Mouse (Mus musculus): ENCODE data around the gene Fbn1.

Fbn1 gene

GRCm38 (mm10) chr2:125507893-125508292, at the start of gene Fbn1:
Gene Fbn1, minus strand, starts transcription at chr2:125507993.
- no peak for DNase-seq (ENCODE audit: low read depth, low spot score)
- Histone ChIP-seq H3K36me3 (ENCODE audit: control insufficient read depth, insufficient read depth, low read length, poor library complexity, severe bottlenecking) (no peaks in the 10 kb centered on the region), H3K27me3 (ENCODE audit: control insufficient read depth, insufficient read depth, low read length, poor library complexity, severe bottlenecking) (no peaks in the 10 kb centered on the region)

DNA sequence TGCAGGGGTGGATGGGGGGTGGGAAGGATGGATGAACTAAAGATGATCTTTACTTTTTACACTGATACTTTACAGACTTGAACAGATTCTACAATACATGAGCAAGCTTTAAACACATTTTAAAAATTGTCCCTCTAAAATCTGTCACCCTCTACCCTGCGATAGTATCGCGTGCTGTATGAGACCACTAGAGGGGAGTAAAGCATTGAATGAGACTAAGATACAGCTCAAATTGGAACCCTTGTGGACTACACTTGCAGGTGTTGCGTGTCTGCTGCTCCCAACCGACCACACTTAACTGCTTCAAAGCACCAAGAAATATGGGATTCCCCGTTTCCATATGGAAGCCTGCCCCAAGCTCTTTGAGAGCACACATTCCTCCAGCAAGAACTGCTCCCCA, 48.0 kb upstream of the Fbn1 start:
- H3K27me3 ChIP-seq (ENCODE audit: control insufficient read depth, insufficient read depth, low read length, poor library complexity, severe bottlenecking) = no peaks in the 10 kb centered on the region
- no peak for DNase-seq (ENCODE audit: low read depth, low spot score)

DNA sequence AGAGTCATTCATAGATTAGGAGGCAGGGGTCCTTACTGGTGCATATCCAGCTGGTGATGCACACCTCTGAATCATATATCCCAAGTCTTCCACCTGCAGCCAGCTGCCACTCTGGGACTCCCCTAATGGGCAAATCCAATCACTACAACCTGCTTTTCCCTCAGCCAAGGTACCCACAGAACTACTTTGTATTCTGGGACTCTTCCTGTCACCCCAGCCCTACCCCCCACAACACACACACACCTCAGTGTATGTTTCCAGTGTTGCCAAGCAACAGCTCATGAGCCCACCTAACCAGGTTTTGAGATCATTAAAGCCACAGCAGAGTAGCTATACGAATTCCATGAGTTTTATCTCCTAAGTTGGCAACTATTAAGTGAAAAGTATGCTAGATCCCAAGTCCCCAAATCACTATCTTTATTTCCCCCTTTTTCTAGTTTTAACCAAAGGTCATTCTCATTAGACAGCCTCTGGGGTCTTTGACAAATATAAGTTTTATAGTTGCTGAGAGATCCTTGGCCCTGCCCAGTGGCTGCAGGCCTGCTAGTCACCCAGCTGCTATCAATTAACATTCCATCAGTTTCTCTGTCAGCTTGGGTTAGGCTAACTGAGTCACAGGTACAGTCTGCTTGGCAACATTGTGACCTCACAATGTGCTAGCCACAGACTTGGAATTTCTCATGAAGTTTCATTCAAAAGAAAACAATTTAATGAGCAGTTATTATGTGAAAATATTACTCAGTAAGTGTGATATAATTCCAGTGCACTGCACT, 41.2 kb upstream of the Fbn1 start:
- no peak for DNase-seq (ENCODE audit: low read depth, low spot score)
- Histone ChIP-seq H3K36me3 (ENCODE audit: control insufficient read depth, insufficient read depth, low read length, poor library complexity, severe bottlenecking) (no peaks in the 10 kb centered on the region), H3K27me3 (ENCODE audit: control insufficient read depth, insufficient read depth, low read length, poor library complexity, severe bottlenecking) (no peaks in the 10 kb centered on the region)

More for the DNA sequence above, 48.0 kb upstream of the Fbn1 start:
- H3K36me3 ChIP-seq (ENCODE audit: control insufficient read depth, insufficient read depth, low read length, poor library complexity, severe bottlenecking) = no peaks in the 10 kb centered on the region

DNA sequence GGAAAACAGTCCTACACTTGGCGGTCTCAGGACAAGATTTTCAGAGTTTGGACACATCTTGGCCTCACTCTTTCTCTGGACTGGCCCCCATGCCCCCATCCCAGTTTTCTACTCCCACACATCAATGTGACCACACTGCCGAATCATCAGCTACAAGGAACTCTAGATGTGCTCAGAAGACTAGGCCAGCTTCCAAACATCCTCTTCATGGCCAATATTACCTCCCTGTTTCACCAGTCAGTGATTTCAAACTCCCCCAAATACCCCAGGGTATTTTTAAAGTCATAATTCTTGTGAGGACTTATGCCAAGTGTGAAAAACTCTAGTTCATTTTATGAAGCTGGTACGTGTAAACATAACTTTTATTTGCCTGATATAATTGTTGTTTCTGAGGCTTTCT, 37.2 kb upstream of the Fbn1 start:
- no peak for DNase-seq (ENCODE audit: low read depth, low spot score)
- Histone ChIP-seq H3K36me3 (ENCODE audit: control insufficient read depth, insufficient read depth, low read length, poor library complexity, severe bottlenecking) (no peaks in the 10 kb centered on the region), H3K27me3 (ENCODE audit: control insufficient read depth, insufficient read depth, low read length, poor library complexity, severe bottlenecking) (no peaks in the 10 kb centered on the region)

GRCm38 (mm10) chr2:125543646-125544045, 35.9 kb upstream of the Fbn1 start:
- DNase-seq (ENCODE audit: low read depth, low spot score) = no peak
- no peaks in the 10 kb centered on the region for H3K36me3 ChIP-seq (ENCODE audit: control insufficient read depth, insufficient read depth, low read length, poor library complexity, severe bottlenecking)
- no peaks in the 10 kb centered on the region for H3K27me3 ChIP-seq (ENCODE audit: control insufficient read depth, insufficient read depth, low read length, poor library complexity, severe bottlenecking)

DNA sequence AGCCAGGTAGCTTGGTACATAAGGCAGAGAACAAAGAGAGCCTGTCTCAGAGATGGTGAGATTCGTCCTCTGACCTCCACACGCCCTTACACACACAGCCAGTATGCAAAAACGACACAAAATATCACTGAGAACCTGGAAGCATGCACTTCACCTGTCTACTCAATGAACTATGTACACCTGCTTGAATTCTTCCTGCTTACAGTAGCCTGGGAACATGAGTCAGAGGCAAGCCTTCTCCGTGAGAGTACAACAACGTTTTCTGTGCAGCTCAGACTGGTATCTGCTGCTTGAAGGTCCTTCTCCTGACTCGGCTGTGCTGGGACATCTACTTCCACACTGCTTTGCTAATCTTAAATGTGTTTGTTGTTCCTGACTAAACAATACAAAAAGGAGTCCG, 33.7 kb upstream of the Fbn1 start:
- DNase-seq (ENCODE audit: low read depth, low spot score) = no peak
- H3K36me3 ChIP-seq (ENCODE audit: control insufficient read depth, insufficient read depth, low read length, poor library complexity, severe bottlenecking) = no peaks in the 10 kb centered on the region
- no peaks in the 10 kb centered on the region for H3K27me3 ChIP-seq (ENCODE audit: control insufficient read depth, insufficient read depth, low read length, poor library complexity, severe bottlenecking)

- H3K36me3 ChIP-seq (ENCODE audit: control insufficient read depth, insufficient read depth, low read length, poor library complexity, severe bottlenecking) = no peaks in the 10 kb centered on the region
- no peaks in the 10 kb centered on the region for H3K27me3 ChIP-seq (ENCODE audit: control insufficient read depth, insufficient read depth, low read length, poor library complexity, severe bottlenecking)
- DNase-seq (ENCODE audit: low read depth, low spot score) = no peak
Observed at GRCm38 (mm10) chr2:125540579-125540978, 32.8 kb upstream of the Fbn1 start.

DNA sequence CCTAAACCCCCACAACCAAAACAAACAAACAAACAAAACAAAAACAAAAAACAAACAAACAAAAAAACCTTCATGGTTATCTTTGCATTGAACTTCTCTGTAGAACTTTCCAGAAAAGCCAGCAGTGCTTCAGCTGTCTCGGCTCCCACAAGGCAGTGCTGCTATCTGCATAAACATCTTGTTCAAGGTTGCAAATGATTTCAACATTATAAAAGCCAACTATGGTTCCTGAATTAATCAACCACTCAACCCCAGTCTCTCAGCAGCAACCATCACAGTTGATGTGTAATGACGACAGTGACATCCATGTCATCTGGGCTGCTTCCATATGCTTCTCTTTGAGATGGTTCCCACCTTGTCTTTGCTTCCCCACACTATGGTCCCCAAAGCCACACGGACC, 31.8 kb upstream of the Fbn1 start:
- DNase-seq (ENCODE audit: low read depth, low spot score) = no peak
- no peaks in the 10 kb centered on the region for H3K27me3 ChIP-seq (ENCODE audit: control insufficient read depth, insufficient read depth, low read length, poor library complexity, severe bottlenecking)

DNA sequence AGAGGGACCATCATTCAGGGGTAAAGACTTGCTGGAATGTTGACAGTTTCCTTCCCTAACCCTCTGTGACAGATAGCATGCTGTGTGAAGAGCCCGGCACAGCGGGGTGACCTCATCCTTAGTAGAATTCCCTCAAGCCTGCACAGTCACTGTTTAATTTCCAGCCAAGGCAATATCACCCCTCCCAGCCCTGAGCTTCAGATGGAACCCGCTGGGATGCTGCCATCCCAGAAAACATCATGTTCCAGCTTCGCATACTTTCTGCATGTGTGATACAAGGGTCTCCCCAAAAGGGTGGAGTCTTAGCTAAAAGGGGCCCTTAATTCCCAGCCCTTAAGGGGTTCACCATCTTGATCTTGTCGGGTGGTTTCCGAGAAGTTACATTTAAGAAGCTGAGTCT, 22.9 kb upstream of the Fbn1 start:
- Histone ChIP-seq H3K36me3 (ENCODE audit: control insufficient read depth, insufficient read depth, low read length, poor library complexity, severe bottlenecking) (no peaks in the 10 kb centered on the region), H3K27me3 (ENCODE audit: control insufficient read depth, insufficient read depth, low read length, poor library complexity, severe bottlenecking) (no peaks in the 10 kb centered on the region)
- DNase-seq (ENCODE audit: low read depth, low spot score) = no peak

More for the DNA sequence above, 31.8 kb upstream of the Fbn1 start:
- H3K36me3 ChIP-seq (ENCODE audit: control insufficient read depth, insufficient read depth, low read length, poor library complexity, severe bottlenecking) = no peaks in the 10 kb centered on the region

DNA sequence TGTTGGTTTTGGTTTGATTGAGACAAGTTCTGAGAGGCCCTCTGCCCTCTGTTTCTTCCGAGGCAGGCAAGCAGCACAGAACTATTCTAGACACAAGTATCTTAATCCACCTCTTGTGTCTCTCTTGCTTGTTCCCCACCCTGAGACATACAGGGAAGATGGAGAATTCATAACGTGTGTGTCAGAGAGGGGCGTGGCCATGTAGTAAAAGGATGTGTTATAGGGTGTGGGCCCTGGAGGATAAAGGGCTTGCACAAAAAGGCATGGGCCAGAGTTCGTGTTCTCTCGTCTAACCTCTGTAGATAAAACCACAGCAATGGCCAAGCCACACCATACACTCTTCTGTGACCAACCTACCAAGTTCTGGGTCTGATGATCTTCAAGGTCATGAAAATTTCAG, 18.8 kb upstream of the Fbn1 start:
- Histone ChIP-seq H3K36me3 (ENCODE audit: control insufficient read depth, insufficient read depth, low read length, poor library complexity, severe bottlenecking) (no peaks in the 10 kb centered on the region), H3K27me3 (ENCODE audit: control insufficient read depth, insufficient read depth, low read length, poor library complexity, severe bottlenecking) (no peaks in the 10 kb centered on the region)
- no peak for DNase-seq (ENCODE audit: low read depth, low spot score)

DNA sequence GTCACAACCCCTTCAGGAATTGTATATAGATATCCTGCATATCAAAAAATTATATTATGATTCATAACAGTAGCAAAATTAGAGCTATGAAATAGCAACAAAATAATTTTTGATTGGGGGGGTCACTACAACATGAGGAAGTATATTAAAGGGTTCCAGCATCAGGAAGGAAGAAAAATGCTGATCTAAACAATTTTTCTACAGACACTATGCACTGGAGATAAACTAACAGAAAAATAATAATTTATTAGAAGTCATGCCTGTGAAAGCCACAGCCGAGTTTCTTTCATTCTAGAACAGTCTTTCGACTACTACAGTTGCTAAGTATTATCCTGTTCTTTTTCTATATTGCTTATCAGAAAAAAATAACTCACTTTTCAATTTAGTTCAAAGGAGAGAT, 17.7 kb upstream of the Fbn1 start:
- H3K36me3 ChIP-seq (ENCODE audit: control insufficient read depth, insufficient read depth, low read length, poor library complexity, severe bottlenecking) = no peaks in the 10 kb centered on the region

DNA sequence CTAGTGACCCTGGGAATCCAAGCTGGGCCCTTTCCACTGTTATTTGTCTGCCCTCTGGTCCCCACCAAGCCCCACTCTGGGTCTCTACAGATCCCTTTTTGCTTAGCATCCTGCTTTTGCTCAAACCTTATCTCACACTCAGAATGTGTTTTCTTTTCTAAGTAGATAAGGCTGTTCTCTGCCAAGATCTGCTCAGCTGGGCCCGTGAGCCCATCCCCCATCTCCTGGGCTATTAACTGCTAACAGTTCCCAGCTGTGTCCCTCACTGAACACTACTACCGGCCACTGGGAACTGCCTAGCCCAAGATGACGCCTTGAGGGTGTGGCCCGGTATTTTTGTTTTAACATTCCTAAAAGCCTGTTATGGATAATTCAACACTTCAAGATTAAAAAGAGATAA, 8.8 kb upstream of the Fbn1 start:
- Histone ChIP-seq H3K27me3 (ENCODE audit: control insufficient read depth, insufficient read depth, low read length, poor library complexity, severe bottlenecking) (no peaks in the 10 kb centered on the region), H3K36me3 (ENCODE audit: control insufficient read depth, insufficient read depth, low read length, poor library complexity, severe bottlenecking) (no peaks in the 10 kb centered on the region)
- DNase-seq (ENCODE audit: low read depth, low spot score) = no peak

More for the DNA sequence above, 17.7 kb upstream of the Fbn1 start:
- DNase-seq (ENCODE audit: low read depth, low spot score) = no peak
- no peaks in the 10 kb centered on the region for H3K27me3 ChIP-seq (ENCODE audit: control insufficient read depth, insufficient read depth, low read length, poor library complexity, severe bottlenecking)

DNA sequence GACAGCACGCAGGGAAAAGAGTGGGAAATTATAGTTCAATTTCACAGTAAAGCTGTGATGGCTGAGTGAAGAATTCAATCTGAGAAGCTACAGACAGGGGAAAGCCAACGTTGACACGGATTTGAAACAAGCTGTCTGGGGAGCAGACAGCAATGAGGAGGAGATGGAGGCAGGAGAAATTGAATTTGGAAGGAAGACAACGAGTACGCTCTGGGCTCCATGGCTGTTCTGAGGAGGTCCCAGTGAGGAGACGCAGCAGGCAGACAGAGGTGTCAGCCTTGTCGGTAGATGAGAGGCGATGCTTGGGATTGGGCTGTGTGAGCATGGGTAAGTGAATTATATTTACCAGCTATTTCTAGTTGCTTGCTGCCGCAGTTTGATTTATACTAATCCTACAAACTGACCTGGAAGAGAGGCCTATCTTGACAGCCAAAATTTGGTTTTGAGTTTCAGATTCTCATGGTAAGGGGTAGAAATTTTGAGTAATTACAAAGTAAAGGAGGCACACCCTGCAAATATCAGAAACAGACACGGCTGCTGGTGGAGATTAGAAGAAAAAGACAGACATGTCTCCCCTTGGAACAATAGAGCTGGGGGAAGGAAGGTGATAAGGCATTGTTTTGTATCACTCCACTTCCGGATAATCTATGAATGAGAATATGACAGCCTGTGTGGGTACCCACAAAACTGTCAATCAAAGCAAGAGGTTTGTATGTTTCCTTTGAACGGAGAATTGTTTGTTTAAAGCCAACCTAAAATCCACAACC, 7.7 kb upstream of the Fbn1 start:
- Histone ChIP-seq H3K36me3 (ENCODE audit: control insufficient read depth, insufficient read depth, low read length, poor library complexity, severe bottlenecking) (no peaks in the 10 kb centered on the region), H3K27me3 (ENCODE audit: control insufficient read depth, insufficient read depth, low read length, poor library complexity, severe bottlenecking) (no peaks in the 10 kb centered on the region)
- no peak for DNase-seq (ENCODE audit: low read depth, low spot score)

- no peak for DNase-seq (ENCODE audit: low read depth, low spot score)
- H3K27me3 ChIP-seq (ENCODE audit: control insufficient read depth, insufficient read depth, low read length, poor library complexity, severe bottlenecking) = no peaks in the 10 kb centered on the region
- no peaks in the 10 kb centered on the region for H3K36me3 ChIP-seq (ENCODE audit: control insufficient read depth, insufficient read depth, low read length, poor library complexity, severe bottlenecking)
Observed at GRCm38 (mm10) chr2:125514391-125514790, 6.6 kb upstream of the Fbn1 start.

GRCm38 (mm10) chr2:125512544-125512943, 4.8 kb upstream of the Fbn1 start:
- Histone ChIP-seq H3K27me3 (ENCODE audit: control insufficient read depth, insufficient read depth, low read length, poor library complexity, severe bottlenecking) (no peaks in the 10 kb centered on the region), H3K36me3 (ENCODE audit: control insufficient read depth, insufficient read depth, low read length, poor library complexity, severe bottlenecking) (no peaks in the 10 kb centered on the region)
- no peak for DNase-seq (ENCODE audit: low read depth, low spot score)
